Mouse (Mus musculus) olfactory bulb, adult 2 months (tissue): ENCODE data around the gene Sgca.

Experiments used
- CTCF ChIP-seq: fragments of 200-500 bp; IDR thresholded peaks from 2 replicates; pipeline ENCODE4 v1.5.1; 2012; ENCODE audit warnings: low read depth, mild to moderate bottlenecking, low read length, moderate library complexity; ENCODE audit not compliant: insufficient read depth
- POLR2A ChIP-seq: fragments of 200-500 bp; IDR thresholded peaks from 2 replicates; pipeline ENCODE4 v1.6.1; 2012; ENCODE audit warnings: mild to moderate bottlenecking, low read depth, low read length, moderate library complexity; ENCODE audit not compliant: insufficient read depth

DNA sequence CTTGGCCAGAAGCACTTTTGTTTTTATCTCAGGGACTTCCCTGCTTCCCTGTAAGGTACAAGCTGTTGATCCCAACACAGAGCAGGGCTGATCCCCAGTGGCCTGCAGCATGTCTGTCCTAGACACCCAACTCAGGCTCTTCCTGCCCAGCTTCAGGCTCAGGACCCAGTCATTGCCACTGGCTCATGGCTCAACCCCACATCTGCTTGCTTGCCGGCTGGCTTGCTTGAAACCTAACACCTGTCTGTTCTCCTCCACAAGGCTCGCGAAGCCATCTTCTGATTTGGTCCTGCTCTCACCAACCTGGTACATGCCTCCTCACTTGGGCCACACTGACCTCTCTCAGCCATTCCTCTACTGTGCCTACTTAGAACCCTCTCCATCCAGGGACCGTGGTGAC is 46.0 kb downstream of the Sgca start:
- TF ChIP-seq CTCF (no peak), POLR2A (no peak)
